Mouse (Mus musculus) embryonic facial prominence, embryonic 11.5 days (tissue): Measurements from ENCODE around the gene Klk11. TPM values are rescaled to one million over a fixed set of nuclear protein-coding genes. Genes with fewer than 3 reads are reported as not detected.
A peak's percentile ranks its signal among the peaks of the same experiment; 100 is the strongest.

Experiments
- ATAC-seq: fragments of 200-750 bp; cut with Nextera tagmentation; replicated peaks from 2 replicates; pipeline ENCODE4 v1.8.0; 2017; ENCODE audit warnings: low read depth; ENCODE audit not compliant: insufficient number of reproducible peaks, low FRiP score, low TSS enrichment
- DNase-seq: peaks from one replicate; pipeline ENCODE4 v3.0.0-alpha.2; 2015; ENCODE audit warnings: low spot score
- H3K27ac ChIP-seq: fragments of 300-500 bp; sonication (generic); replicated peaks from 2 replicates; pipeline ENCODE4 v1.5.1; 2014; ENCODE audit warnings: mild to moderate bottlenecking, low read depth, low read length, control low read depth
- H3K27me3 ChIP-seq: fragments of 300-500 bp; sonication (generic); 2 replicates; pipeline ENCODE4 v1.6.1; 2014; ENCODE audit warnings: mild to moderate bottlenecking, low read length, moderate library complexity, mixed read lengths; ENCODE audit not compliant: control insufficient read depth, insufficient read depth
- H3K36me3 ChIP-seq: fragments of 300-500 bp; sonication (generic); replicated peaks from 2 replicates; pipeline ENCODE4 v1.6.1; 2014; ENCODE audit warnings: low read depth, mild to moderate bottlenecking, low read length, moderate library complexity, mixed read lengths; ENCODE audit not compliant: control insufficient read depth, insufficient read depth
- H3K4me1 ChIP-seq: fragments of 300-500 bp; sonication (generic); 2 replicates; pipeline ENCODE4 v1.6.1; 2014; ENCODE audit warnings: low read length, mixed read lengths; ENCODE audit not compliant: control insufficient read depth, insufficient read depth
- H3K4me2 ChIP-seq: fragments of 300-500 bp; sonication (generic); 2 replicates; pipeline ENCODE4 v1.6.1; 2014; ENCODE audit warnings: low read depth, mild to moderate bottlenecking, control low read depth, low read length, moderate library complexity
- H3K4me3 ChIP-seq: fragments of 300-500 bp; sonication (generic); 2 replicates; pipeline ENCODE4 v1.5.1; 2014; ENCODE audit warnings: low read depth, low read length, control low read depth
- H3K9ac ChIP-seq: fragments of 300-500 bp; sonication (generic); replicated peaks from 2 replicates; pipeline ENCODE4 v1.6.1; 2014; ENCODE audit warnings: mild to moderate bottlenecking, control low read depth, low read length
- H3K9me3 ChIP-seq: fragments of 300-500 bp; sonication (generic); replicated peaks from 2 replicates; pipeline ENCODE4 v1.6.1; 2016; ENCODE audit warnings: mild to moderate bottlenecking, low read length, inconsistent platforms, mixed read lengths; ENCODE audit not compliant: control insufficient read depth
- WGBS: fragments of 180-500 bp; shearing (Covaris S2); extraction: QIAGEN DNeasy Blood & Tissue Kit; methylation state at CpG from one replicate; pipeline ENCODE4 v1.1.7; 2014; 5-methylcytosine and 5-hydroxymethylcytosine counted together
- polyA plus RNA-seq: library from polyadenylated mRNA; unstranded; fragments of >200 nt; fragmentation: Nextera tagmentation; extraction: Ambion mirVana; gene quantifications from 2 replicates; pipeline ENCODE4 v1.2.1, GENCODE M21; 2014

The Klk11 gene
- polyA plus RNA-seq, 1 experiment from 2014 or later: not detected

- Histone ChIP-seq H3K4me1 (no peaks in the 10 kb centered on the region), H3K9me3 (no peaks in the 10 kb centered on the region), H3K27ac (no peak overlapping the region), H3K4me2 (no peak overlapping the region), H3K9ac (no peak overlapping the region), H3K36me3 (no peaks in the 10 kb centered on the region), H3K4me3 (no peak overlapping the region), H3K27me3 (no peaks in the 10 kb centered on the region)
- DNase-seq (no peak), ATAC-seq (no peak)
- whole genome bisulfite sequencing: 84% methylated on average over 11 of the region's 11 CpGs
These were observed 7.1 kb downstream of the Klk11 start for GRCm38 (mm10) chr7:43781541-43781940.

- H3K27ac ChIP-seq: no peak overlapping the region
- WGBS: 7% methylated on average over 36 of the region's 36 CpGs
- peak overlapping the region; percentile 53 for H3K4me2 ChIP-seq
- no peaks in the 10 kb centered on the region for H3K36me3 ChIP-seq
- H3K4me1 ChIP-seq: no peaks in the 10 kb centered on the region
- no peaks in the 10 kb centered on the region for H3K27me3 ChIP-seq
- peak overlapping the region; percentile 7; the same call in 1 of the 2 replicates for H3K4me3 ChIP-seq
- ATAC-seq (peak; percentile 82), DNase-seq (peak; percentile 91)
- H3K9ac ChIP-seq: peak overlapping the region; percentile 29
- H3K9me3 ChIP-seq: no peaks in the 10 kb centered on the region
These were observed 8.2 kb downstream of the Klk11 start for GRCm38 (mm10) chr7:43782275-43783265.

- Histone ChIP-seq H3K27ac (no peak overlapping the region), H3K4me2 (no peak overlapping the region), H3K9me3 (no peaks in the 10 kb centered on the region), H3K9ac (no peak overlapping the region), H3K4me1 (no peaks in the 10 kb centered on the region), H3K4me3 (no peak overlapping the region), H3K36me3 (no peaks in the 10 kb centered on the region), H3K27me3 (no peaks in the 10 kb centered on the region)
- no peak for ATAC-seq
- no peak for DNase-seq
- WGBS: 90% methylated on average over 1 of the region's 1 CpGs
These were observed 10.9 kb downstream of the Klk11 start for GRCm38 (mm10) chr7:43785286-43785685.

- no peak overlapping the region for H3K9ac ChIP-seq
- DNase-seq: no peak
- no peaks in the 10 kb centered on the region for H3K4me1 ChIP-seq
- no peaks in the 10 kb centered on the region for H3K36me3 ChIP-seq
- no peak overlapping the region for H3K4me3 ChIP-seq
- no peak overlapping the region for H3K4me2 ChIP-seq
- no peaks in the 10 kb centered on the region for H3K9me3 ChIP-seq
- ATAC-seq: no peak
- H3K27ac ChIP-seq: no peak overlapping the region
- no peaks in the 10 kb centered on the region for H3K27me3 ChIP-seq
- WGBS: 71% methylated on average over 3 of the region's 3 CpGs
These were observed 13.7 kb downstream of the Klk11 start for GRCm38 (mm10) chr7:43788096-43788495.

GRCm38 (mm10) chr7:43789295-43789694 lies 14.9 kb downstream of the Klk11 start:
- no peak overlapping the region for H3K27ac ChIP-seq
- no peaks in the 10 kb centered on the region for H3K9me3 ChIP-seq
- H3K4me1 ChIP-seq: no peaks in the 10 kb centered on the region
- DNase-seq: no peak
- no peak overlapping the region for H3K9ac ChIP-seq
- no peak overlapping the region for H3K4me2 ChIP-seq
- H3K4me3 ChIP-seq: no peak overlapping the region
- no peak for ATAC-seq
- no peaks in the 10 kb centered on the region for H3K27me3 ChIP-seq
- no peaks in the 10 kb centered on the region for H3K36me3 ChIP-seq
- WGBS: 67% methylated on average over 2 of the region's 2 CpGs

GRCm38 (mm10) chr7:43791591-43791990 lies 17.2 kb downstream of the Klk11 start, which contains the start of gene Klk9:
Klk9 (plus strand) TSS chr7:43791891.
- 81% methylated on average over 7 of the region's 7 CpGs for whole genome bisulfite sequencing
- no peak within 1 kb of the TSS for H3K4me3 ChIP-seq
- ATAC-seq: no peak

GRCm38 (mm10) chr7:43796355-43796754 lies 22.0 kb downstream of the Klk11 start:
- H3K27ac ChIP-seq: no peak overlapping the region
- H3K36me3 ChIP-seq: no peaks in the 10 kb centered on the region
- 9% methylated on average over 8 of the region's 8 CpGs for WGBS
- H3K27me3 ChIP-seq: peaks cover 6% of the 10 kb centered on the region; the same call in 1 of the 2 replicates
- H3K4me1 ChIP-seq: no peaks in the 10 kb centered on the region
- no peak for DNase-seq
- peak overlapping the region; percentile 61 for H3K4me2 ChIP-seq
- H3K4me3 ChIP-seq: peak overlapping the region; percentile 42
- H3K9me3 ChIP-seq: no peaks in the 10 kb centered on the region
- H3K9ac ChIP-seq: no peak overlapping the region
- ATAC-seq: no peak

More at GRCm38 (mm10) chr7:43791591-43791990, 17.2 kb downstream of the Klk11 start, which contains the start of gene Klk9:
- H3K9me3 ChIP-seq: no peaks in the 10 kb centered on the region
- H3K4me2 ChIP-seq: no peak within 1 kb of the TSS
- peaks cover 6% of the 10 kb centered on the region; the same call in 1 of the 2 replicates for H3K27me3 ChIP-seq
- H3K27ac ChIP-seq: no peak within 1 kb of the TSS
- no peaks in the 10 kb centered on the region for H3K36me3 ChIP-seq
- no peaks in the 10 kb centered on the region for H3K4me1 ChIP-seq
- DNase-seq: no peak
- no peak within 1 kb of the TSS for H3K9ac ChIP-seq

GRCm38 (mm10) chr7:43797333-43797769 lies 22.9 kb downstream of the Klk11 start, which contains the start of gene Klk8:
Klk8 (plus strand) TSS chr7:43797577.
- Histone ChIP-seq H3K36me3 (no peaks in the 10 kb centered on the region), H3K27ac (no peak within 1 kb of the TSS), H3K4me2 (peak within 1 kb of the TSS; percentile 61), H3K27me3 (peaks cover 6% of the 10 kb centered on the region; the same call in 1 of the 2 replicates), H3K9me3 (no peaks in the 10 kb centered on the region), H3K4me3 (peak within 1 kb of the TSS; percentile 42), H3K9ac (peak within 1 kb of the TSS; percentile 43), H3K4me1 (no peaks in the 10 kb centered on the region)
- peak; percentile 41 for DNase-seq
- WGBS: under 1% methylated on average over 27 of the region's 28 CpGs
- ATAC-seq: no peak
